Mouse (Mus musculus): Measurements from ENCODE around the gene Dhx35.

DNA sequence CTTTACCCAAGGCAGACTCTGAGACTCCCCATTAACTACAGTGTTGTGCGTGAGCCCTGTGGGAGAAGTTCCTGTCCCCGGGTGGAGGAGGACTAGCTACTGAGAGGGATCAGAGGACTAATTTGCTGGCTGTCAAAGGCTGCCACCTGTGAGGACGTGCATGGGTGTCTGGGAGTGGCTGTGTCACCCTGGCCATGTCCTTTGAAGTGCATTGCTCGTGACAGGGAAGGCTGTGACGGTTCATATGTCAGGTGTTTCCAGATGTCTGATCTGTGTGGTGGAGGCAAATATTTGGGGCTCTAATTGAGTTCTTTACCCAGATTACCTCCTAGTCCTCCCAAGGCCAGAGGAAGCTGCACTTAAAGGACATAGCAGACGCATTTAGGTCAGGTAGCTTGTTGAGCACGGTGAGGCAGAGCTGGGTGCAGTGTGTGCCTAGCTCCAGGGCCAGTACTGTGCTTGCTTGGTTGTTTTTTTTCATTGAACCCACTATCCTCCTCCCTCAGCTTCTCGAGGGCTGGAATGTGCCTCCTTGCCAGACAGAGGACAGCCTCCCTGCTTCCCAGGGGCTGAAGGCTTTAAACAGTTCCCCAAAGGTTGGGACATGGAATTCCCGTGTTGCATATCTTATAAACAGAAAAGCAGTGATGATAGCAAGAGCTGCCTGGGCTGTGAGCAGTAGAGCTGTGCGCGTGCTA is 23.4 kb upstream of the Dhx35 start:
- TF ChIP-seq CTCF (IDR thresholded peaks at IDR 0.05; ENCODE audit: borderline replicate concordance, insufficient read depth, low read depth, low read length) (no peak), POLR2A (IDR thresholded peaks at IDR 0.05; ENCODE audit: borderline replicate concordance, insufficient read depth, low read length) (no peak)

Measured in cerebellum, adult 2 months (tissue).